Mouse (Mus musculus): ENCODE results near the gene Polr2c.

The Polr2c gene

DNA sequence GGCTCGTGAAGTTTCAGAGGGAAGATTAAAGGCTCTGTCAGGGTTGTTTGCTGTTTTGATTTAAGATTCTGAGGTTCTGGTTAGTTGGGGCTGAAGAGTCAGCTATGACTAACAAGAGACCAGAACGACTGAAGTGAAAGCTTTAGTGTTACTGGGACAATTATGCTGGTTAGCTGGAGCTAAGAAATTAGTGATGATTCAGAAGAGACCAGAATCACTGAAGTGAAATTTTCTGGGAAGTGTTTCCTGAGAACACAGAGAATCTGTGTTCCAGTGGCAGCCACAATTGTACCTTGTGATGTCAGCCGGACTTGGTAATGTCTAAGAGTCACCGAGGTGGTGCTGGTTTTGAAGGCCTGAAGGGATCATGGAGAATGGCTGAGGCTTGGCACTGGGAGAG is 23.5 kb downstream of the Polr2c start:
- DNase-seq (ENCODE audit: low spot score) = no peak

GRCm38 (mm10) chr8:94888383-94889036 is 31.3 kb downstream of the Polr2c start:
- no peak for DNase-seq (ENCODE audit: low spot score)

- no peak for DNase-seq (ENCODE audit: low spot score)
These were observed 35.7 kb downstream of the Polr2c start for GRCm38 (mm10) chr8:94892917-94893316.

GRCm38 (mm10) chr8:94899262-94899661 is 42.0 kb downstream of the Polr2c start:
- no peak for DNase-seq (ENCODE audit: low spot score)

DNA sequence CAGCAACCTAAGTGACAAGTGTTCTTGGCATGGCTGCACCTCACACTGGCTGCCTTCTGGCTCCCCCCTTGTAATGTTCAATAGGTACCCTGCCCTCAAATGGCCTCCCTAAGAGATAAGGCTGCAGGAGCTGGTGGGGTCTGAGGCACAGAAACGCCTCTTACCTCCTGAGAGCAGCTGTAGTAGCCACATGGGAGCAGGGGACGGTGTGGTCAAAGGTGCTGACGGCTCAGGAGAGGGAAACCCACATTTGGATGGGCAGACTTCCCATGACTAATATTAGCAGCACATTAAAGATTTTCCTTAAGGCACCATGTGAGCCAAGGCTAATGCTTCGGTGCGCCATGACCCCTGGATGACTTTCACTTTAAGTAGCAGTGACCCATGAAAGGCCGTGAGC is 43.4 kb downstream of the Polr2c start:
- no peak for DNase-seq (ENCODE audit: low spot score)

DNA sequence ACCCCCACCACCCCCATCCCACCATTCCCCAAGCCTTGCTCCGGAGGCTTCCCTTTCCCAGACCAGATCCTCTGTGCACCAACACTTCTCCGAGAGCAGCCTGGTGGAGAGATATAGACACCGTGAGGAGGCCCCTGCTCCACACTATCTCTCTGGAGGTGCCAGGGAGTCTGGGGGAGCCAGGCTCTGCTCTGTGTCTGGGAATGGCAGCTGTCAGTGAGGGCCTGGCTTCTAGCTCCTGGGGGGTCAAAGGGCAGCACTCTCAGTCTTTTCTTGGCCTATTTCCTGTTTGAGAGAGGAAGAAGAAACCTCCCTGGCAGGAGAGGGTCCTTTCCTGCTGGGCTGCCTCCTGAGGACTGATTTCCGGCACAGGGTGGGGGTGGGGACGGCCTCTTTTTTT is 43.8 kb downstream of the Polr2c start:
- no peak for DNase-seq (ENCODE audit: low spot score)

- no peak for DNase-seq (ENCODE audit: low spot score)
These were observed 46.5 kb downstream of the Polr2c start for GRCm38 (mm10) chr8:94903709-94904108.

- DNase-seq (ENCODE audit: low spot score) = peak; percentile 73
These were observed 47.4 kb downstream of the Polr2c start for GRCm38 (mm10) chr8:94904450-94905175.

GRCm38 (mm10) chr8:94907591-94908300 is 50.5 kb downstream of the Polr2c start:
- no peak for DNase-seq (ENCODE audit: low spot score)

DNA sequence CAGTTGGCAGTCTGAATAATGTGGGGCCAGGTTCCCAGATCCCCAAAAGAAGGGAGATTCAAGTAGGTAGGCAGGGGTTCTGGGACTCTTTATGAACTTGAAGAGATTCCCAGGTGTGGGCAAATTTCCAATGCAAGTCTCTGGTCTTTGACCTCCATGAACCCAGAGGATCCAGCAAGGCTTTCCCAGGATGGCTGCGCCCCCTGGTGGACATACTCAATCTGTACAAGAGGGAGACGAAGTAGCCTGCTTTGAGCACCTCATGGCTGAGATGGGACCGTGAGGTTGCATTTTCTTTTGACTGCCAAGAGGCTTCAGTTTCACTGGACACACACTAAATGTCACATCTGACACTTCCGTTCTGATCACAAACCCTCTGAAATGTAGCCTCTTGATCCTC is 51.6 kb downstream of the Polr2c start:
- DNase-seq (ENCODE audit: low spot score) = peak; percentile 52

GRCm38 (mm10) chr8:94913061-94913660 is 55.9 kb downstream of the Polr2c start:
- DNase-seq (ENCODE audit: low spot score) = no peak

GRCm38 (mm10) chr8:94914256-94914655 is 57.0 kb downstream of the Polr2c start:
- DNase-seq (ENCODE audit: low spot score) = no peak

GRCm38 (mm10) chr8:94914701-94915101 is 57.5 kb downstream of the Polr2c start:
- no peak for DNase-seq (ENCODE audit: low spot score)

GRCm38 (mm10) chr8:94916311-94916959 is 59.2 kb downstream of the Polr2c start:
- no peak for DNase-seq (ENCODE audit: low spot score)

GRCm38 (mm10) chr8:94916960-94917324 is 59.7 kb downstream of the Polr2c start:
- no peak for DNase-seq (ENCODE audit: low spot score)

- peak; percentile 90 for DNase-seq (ENCODE audit: low spot score)
These were observed 60.1 kb downstream of the Polr2c start for GRCm38 (mm10) chr8:94917352-94917751.

GRCm38 (mm10) chr8:94917851-94918495 is 60.7 kb downstream of the Polr2c start, which contains the start of gene Ccdc102a:
Gene Ccdc102a (minus strand): TSS chr8:94918098.
- no peak for DNase-seq (ENCODE audit: low spot score)

DNA sequence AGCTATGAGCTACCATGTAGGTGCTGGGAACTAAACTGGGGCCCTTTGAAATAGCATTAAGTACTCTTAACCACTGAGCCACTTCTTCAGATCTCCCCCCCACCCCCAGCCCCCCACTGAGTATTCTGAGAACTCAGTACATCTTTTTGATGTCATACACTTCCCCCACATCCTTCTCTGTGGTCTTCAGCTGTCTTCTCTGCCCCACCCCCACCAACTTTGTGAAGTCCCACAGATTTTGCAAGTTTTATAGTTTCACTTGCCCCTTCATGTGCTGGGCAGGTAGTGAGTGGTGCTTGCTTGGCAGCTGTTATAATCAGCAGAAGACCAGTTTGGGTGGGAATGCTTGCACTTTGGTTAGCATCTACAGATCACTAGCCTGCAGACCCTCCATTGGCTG is 62.0 kb downstream of the Polr2c start:
- DNase-seq (ENCODE audit: low spot score) = no peak

GRCm38 (mm10) chr8:94922176-94922575 is 64.9 kb downstream of the Polr2c start:
- DNase-seq (ENCODE audit: low spot score) = no peak

- DNase-seq (ENCODE audit: low spot score) = no peak
These were observed 65.4 kb downstream of the Polr2c start for GRCm38 (mm10) chr8:94922602-94923001.

Measured in urinary bladder, postnatal 10 days (tissue).